Mouse (Mus musculus) forebrain, embryonic 13.5 days (tissue): ENCODE results near the gene Gpc6. TPM values are rescaled to one million over a fixed set of nuclear protein-coding genes. Genes with fewer than 3 reads are reported as not detected.
"Not testable (repeated sequence)": the region's sequence is repeated elsewhere in the genome, so short reads cannot be mapped to it uniquely, and the experiment has no call there.

Source experiments
- ATAC-seq: fragments of 200-750 bp; cut with Nextera tagmentation; 2 replicates; pipeline ENCODE4 v1.8.0; 2017
- H3K27ac ChIP-seq: fragments of 300-500 bp; sonication (generic); 2 replicates; pipeline ENCODE4 v1.5.1; 2015; ENCODE audit warnings: inconsistent platforms, mild to moderate bottlenecking, moderate library complexity
- H3K27me3 ChIP-seq: fragments of 300-500 bp; sonication (generic); 2 replicates; pipeline ENCODE4 v1.6.1; 2015; ENCODE audit warnings: mild to moderate bottlenecking, inconsistent platforms
- H3K36me3 ChIP-seq: fragments of 300-500 bp; sonication (generic); 2 replicates; pipeline ENCODE4 v1.6.1; 2015; ENCODE audit warnings: mild to moderate bottlenecking, inconsistent platforms; ENCODE audit not compliant: poor library complexity, severe bottlenecking
- H3K4me1 ChIP-seq: fragments of 300-500 bp; sonication (generic); 2 replicates; pipeline ENCODE4 v1.6.1; 2015; ENCODE audit warnings: inconsistent platforms
- H3K4me2 ChIP-seq: fragments of 300-500 bp; sonication (generic); 2 replicates; pipeline ENCODE4 v1.6.1; 2015; ENCODE audit warnings: inconsistent platforms, mild to moderate bottlenecking, moderate library complexity
- H3K4me3 ChIP-seq: fragments of 300-500 bp; sonication (generic); 2 replicates; pipeline ENCODE4 v1.5.1; 2015; ENCODE audit warnings: mild to moderate bottlenecking, inconsistent platforms
- H3K9ac ChIP-seq: fragments of 300-500 bp; sonication (generic); 2 replicates; pipeline ENCODE4 v1.6.1; 2015; ENCODE audit warnings: mild to moderate bottlenecking, inconsistent platforms
- H3K9me3 ChIP-seq: fragments of 300-500 bp; sonication (generic); replicated peaks from 2 replicates; pipeline ENCODE4 v1.6.1; 2016; ENCODE audit warnings: inconsistent platforms
- WGBS: fragments of 180-500 bp; shearing (Covaris S2); methylation state at CpG from one replicate; pipeline ENCODE4 v1.1.7; 2015; 5-methylcytosine and 5-hydroxymethylcytosine counted together
- polyA plus RNA-seq: library from polyadenylated mRNA; unstranded; fragments of >200 nt; fragmentation: Nextera tagmentation; extraction: Ambion mirVana; gene quantifications from 2 replicates; pipeline ENCODE4 v1.2.1, GENCODE M21; 2015

Gpc6 gene
- polyA plus RNA-seq, 1 experiment from 2014 or later: 20.0 TPM

GRCm38 (mm10) chr14:117397165-117397564, 472.1 kb downstream of the Gpc6 start:
- 89% methylated on average over 3 of the region's 3 CpGs for WGBS

GRCm38 (mm10) chr14:117407824-117408524, 482.9 kb downstream of the Gpc6 start:
- H3K36me3 ChIP-seq: no peaks in the 10 kb centered on the region
- ATAC-seq: no peak
- 83% methylated on average over 9 of the region's 9 CpGs for WGBS

More at GRCm38 (mm10) chr14:117397165-117397564, 472.1 kb downstream of the Gpc6 start:
- Histone ChIP-seq H3K4me3 (no peak overlapping the region), H3K27me3 (no peaks in the 10 kb centered on the region), H3K4me2 (no peak overlapping the region), H3K9ac (no peak overlapping the region), H3K9me3 (no peaks in the 10 kb centered on the region), H3K36me3 (no peaks in the 10 kb centered on the region), H3K27ac (no peak overlapping the region), H3K4me1 (no peaks in the 10 kb centered on the region)
- ATAC-seq: no peak

GRCm38 (mm10) chr14:117408525-117408835, 483.4 kb downstream of the Gpc6 start:
- Histone ChIP-seq H3K9me3 (no peaks in the 10 kb centered on the region), H3K27me3 (no peaks in the 10 kb centered on the region), H3K36me3 (no peaks in the 10 kb centered on the region), H3K9ac (no peak overlapping the region), H3K27ac (no peak overlapping the region), H3K4me3 (no peak overlapping the region), H3K4me2 (no peak overlapping the region), H3K4me1 (no peaks in the 10 kb centered on the region)
- 87% methylated on average over 3 of the region's 3 CpGs for WGBS
- ATAC-seq: no peak

More at GRCm38 (mm10) chr14:117407824-117408524, 482.9 kb downstream of the Gpc6 start:
- Histone ChIP-seq H3K4me2 (no peak overlapping the region), H3K9ac (no peak overlapping the region), H3K4me3 (no peak overlapping the region), H3K27ac (no peak overlapping the region), H3K4me1 (no peaks in the 10 kb centered on the region), H3K9me3 (no peaks in the 10 kb centered on the region), H3K27me3 (no peaks in the 10 kb centered on the region)

- Histone ChIP-seq H3K27me3 (no peaks in the 10 kb centered on the region), H3K4me1 (no peaks in the 10 kb centered on the region), H3K27ac (no peak overlapping the region), H3K9me3 (no peaks in the 10 kb centered on the region), H3K4me3 (no peak overlapping the region), H3K36me3 (no peaks in the 10 kb centered on the region), H3K9ac (no peak overlapping the region), H3K4me2 (no peak overlapping the region)
- no peak for ATAC-seq
- 94% methylated on average over 2 of the region's 2 CpGs for WGBS
These were observed 484.7 kb downstream of the Gpc6 start for GRCm38 (mm10) chr14:117409778-117410177.

DNA sequence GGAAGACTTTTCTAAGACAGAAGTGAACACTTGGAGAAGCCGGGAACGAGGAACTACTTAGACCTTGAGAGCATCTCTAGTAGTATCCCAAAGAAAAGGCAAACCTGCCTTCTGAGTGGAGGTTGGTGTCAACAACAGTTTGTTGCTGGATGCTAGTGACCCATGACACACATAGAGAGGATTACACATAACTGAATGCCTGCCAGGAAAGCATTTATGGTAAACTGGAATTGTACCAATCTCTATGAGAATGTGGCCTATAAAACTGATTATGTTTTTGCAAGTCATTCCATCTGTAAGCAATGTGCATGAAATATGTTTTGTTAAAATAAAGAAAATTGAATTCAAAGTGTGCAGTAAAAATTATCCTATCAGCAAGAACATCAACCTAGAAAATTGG, 485.4 kb downstream of the Gpc6 start:
- WGBS: 94% methylated on average over 2 of the region's 2 CpGs
- Histone ChIP-seq H3K9me3 (no peaks in the 10 kb centered on the region), H3K4me3 (no peak overlapping the region), H3K4me2 (no peak overlapping the region), H3K9ac (no peak overlapping the region), H3K27ac (no peak overlapping the region), H3K36me3 (no peaks in the 10 kb centered on the region), H3K27me3 (no peaks in the 10 kb centered on the region), H3K4me1 (no peaks in the 10 kb centered on the region)
- ATAC-seq: no peak

DNA sequence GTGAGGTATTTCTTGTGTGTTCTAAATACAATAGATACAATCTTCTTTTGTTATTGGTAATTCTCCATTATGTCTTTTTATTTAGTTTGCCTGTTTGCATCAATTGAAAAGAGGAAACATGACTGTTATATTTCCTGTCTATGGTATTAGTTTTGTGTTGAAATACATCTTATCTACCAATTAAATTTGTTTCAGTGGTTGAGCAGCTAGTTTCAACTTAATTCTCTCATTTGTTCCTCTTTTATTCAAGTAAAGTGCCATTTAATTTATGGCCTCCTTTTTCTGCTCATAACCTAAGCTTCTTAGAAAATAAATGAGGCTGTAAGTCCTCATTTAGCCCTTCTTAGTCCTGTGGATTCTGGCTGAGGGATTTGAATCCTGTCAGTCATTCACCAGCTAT, 489.9 kb downstream of the Gpc6 start:
- no peak overlapping the region for H3K4me2 ChIP-seq
- H3K36me3 ChIP-seq: no peaks in the 10 kb centered on the region
- no peak for ATAC-seq
- no peak overlapping the region for H3K27ac ChIP-seq
- H3K9ac ChIP-seq: no peak overlapping the region
- no peaks in the 10 kb centered on the region for H3K27me3 ChIP-seq
- H3K4me1 ChIP-seq: no peaks in the 10 kb centered on the region
- H3K4me3 ChIP-seq: no peak overlapping the region
- no peaks in the 10 kb centered on the region for H3K9me3 ChIP-seq

DNA sequence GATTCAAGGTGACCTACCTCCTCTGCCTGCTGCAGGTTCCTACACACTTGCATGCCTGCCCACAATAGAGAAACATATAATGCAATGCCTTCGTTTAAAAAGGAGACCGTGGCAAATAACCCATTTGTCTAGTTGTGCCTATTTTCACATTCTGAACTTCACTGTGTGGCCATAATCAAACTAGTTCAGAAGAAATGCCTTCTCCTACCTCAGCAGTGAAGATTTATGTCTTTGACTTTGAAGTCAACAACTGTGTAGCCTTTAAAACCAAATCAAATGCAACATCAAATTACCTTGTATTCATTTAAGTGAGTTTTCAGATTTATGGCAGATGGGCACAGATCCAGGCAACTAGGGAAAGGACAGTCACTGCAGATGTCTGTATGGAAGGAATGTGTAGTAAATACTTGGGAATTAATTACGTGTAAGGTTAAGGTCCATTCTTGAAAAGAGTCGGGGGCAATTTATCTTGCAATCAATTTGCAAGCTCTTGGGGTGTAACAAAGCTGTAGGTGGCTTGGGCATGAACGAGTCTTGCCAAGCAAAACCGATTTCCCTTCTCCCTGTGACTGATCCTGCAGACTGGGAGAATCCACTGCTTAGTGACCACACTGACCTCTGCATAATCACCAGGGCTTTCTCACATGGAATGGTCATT, 494.6 kb downstream of the Gpc6 start:
- H3K36me3 ChIP-seq: no peaks in the 10 kb centered on the region
- no peaks in the 10 kb centered on the region for H3K27me3 ChIP-seq
- no peak overlapping the region for H3K4me2 ChIP-seq
- H3K9ac ChIP-seq: no peak overlapping the region
- H3K4me3 ChIP-seq: no peak overlapping the region
- 71% methylated on average over 6 of the region's 6 CpGs for WGBS
- no peaks in the 10 kb centered on the region for H3K4me1 ChIP-seq
- no peak for ATAC-seq
- H3K27ac ChIP-seq: no peak overlapping the region
- H3K9me3 ChIP-seq: no peaks in the 10 kb centered on the region

DNA sequence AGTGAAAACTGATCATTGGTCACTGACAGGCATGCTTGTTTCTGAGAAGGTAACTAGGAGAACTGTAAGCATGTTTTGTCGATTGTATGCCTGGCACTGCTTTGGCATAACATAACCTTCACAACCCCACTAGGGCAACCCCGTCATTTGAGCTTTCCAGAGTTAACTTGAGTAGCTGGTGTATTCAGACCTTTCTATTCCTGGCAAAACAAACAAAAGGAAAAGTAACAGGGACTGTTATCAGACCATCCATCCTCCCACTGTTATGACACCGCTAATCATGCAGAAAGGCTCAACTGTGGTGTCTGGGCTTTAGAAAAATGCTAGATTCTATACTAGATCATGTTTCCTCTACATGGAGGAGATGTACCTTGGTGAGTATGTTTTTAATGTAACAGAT, 496.1 kb downstream of the Gpc6 start:
- peaks cover 6% of the 10 kb centered on the region; the same call in 1 of the 2 replicates for H3K4me1 ChIP-seq
- no peaks in the 10 kb centered on the region for H3K27me3 ChIP-seq
- 83% methylated on average over 3 of the region's 3 CpGs for WGBS
- no peak overlapping the region for H3K4me3 ChIP-seq
- H3K36me3 ChIP-seq: no peaks in the 10 kb centered on the region
- no peak overlapping the region for H3K4me2 ChIP-seq
- H3K27ac ChIP-seq: no peak overlapping the region
- H3K9me3 ChIP-seq: no peaks in the 10 kb centered on the region
- ATAC-seq: no peak
- H3K9ac ChIP-seq: no peak overlapping the region

GRCm38 (mm10) chr14:117426116-117426515, 501.0 kb downstream of the Gpc6 start:
- Histone ChIP-seq H3K4me3 (no peak overlapping the region), H3K4me2 (no peak overlapping the region), H3K27ac (no peak overlapping the region), H3K36me3 (no peaks in the 10 kb centered on the region), H3K9ac (no peak overlapping the region), H3K4me1 (peaks cover 8% of the 10 kb centered on the region; the same call in 1 of the 2 replicates), H3K9me3 (no peaks in the 10 kb centered on the region), H3K27me3 (no peaks in the 10 kb centered on the region)
- WGBS: 20% methylated on average over 7 of the region's 7 CpGs
- no peak for ATAC-seq

DNA sequence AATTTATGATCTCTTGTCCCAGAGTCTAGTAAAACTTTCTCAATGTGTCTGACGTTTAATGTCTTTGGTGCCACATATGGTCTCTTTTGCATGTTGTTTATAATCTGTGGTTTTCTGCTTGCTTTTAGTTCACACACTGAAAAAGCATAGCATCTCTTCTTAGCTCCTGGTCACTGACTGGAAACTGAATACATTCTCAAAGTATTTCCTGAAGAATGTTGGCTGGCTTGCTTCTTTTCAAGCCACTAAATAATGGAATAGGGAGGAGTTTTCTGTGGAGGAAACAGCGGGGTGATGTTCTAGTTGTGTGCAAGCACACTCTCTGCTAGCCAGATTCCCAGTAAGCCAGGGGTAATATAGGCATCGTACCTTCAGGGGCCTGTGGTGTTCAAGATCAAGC, 502.7 kb downstream of the Gpc6 start:
- peaks cover 8% of the 10 kb centered on the region; the same call in 1 of the 2 replicates for H3K4me1 ChIP-seq
- no peak overlapping the region for H3K9ac ChIP-seq
- 41% methylated on average over 3 of the region's 3 CpGs for WGBS
- no peak overlapping the region for H3K27ac ChIP-seq
- no peaks in the 10 kb centered on the region for H3K27me3 ChIP-seq
- H3K4me3 ChIP-seq: no peak overlapping the region
- no peak overlapping the region for H3K4me2 ChIP-seq
- no peaks in the 10 kb centered on the region for H3K36me3 ChIP-seq
- no peaks in the 10 kb centered on the region for H3K9me3 ChIP-seq
- no peak for ATAC-seq

DNA sequence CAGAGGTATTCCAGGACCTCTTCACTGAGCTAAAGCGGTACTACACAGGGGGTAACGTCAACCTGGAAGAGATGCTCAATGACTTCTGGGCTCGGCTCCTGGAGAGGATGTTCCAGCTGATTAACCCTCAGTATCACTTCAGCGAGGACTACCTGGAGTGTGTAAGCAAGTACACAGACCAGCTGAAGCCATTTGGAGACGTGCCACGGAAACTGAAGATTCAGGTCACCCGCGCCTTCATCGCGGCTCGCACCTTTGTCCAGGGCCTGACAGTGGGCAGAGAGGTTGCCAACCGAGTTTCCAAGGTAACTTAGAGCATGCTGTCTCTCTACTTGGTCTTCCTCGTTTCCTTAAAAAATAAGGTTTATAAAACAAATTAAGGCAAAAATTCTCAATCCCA, 510.6 kb downstream of the Gpc6 start:
- Histone ChIP-seq H3K27ac (no peak overlapping the region), H3K36me3 (no peaks in the 10 kb centered on the region), H3K9me3 (no peaks in the 10 kb centered on the region), H3K9ac (no peak overlapping the region), H3K4me2 (no peak overlapping the region), H3K4me1 (no peaks in the 10 kb centered on the region), H3K27me3 (no peaks in the 10 kb centered on the region), H3K4me3 (no peak overlapping the region)
- WGBS: 93% methylated on average over 13 of the region's 13 CpGs
- ATAC-seq: no peak

DNA sequence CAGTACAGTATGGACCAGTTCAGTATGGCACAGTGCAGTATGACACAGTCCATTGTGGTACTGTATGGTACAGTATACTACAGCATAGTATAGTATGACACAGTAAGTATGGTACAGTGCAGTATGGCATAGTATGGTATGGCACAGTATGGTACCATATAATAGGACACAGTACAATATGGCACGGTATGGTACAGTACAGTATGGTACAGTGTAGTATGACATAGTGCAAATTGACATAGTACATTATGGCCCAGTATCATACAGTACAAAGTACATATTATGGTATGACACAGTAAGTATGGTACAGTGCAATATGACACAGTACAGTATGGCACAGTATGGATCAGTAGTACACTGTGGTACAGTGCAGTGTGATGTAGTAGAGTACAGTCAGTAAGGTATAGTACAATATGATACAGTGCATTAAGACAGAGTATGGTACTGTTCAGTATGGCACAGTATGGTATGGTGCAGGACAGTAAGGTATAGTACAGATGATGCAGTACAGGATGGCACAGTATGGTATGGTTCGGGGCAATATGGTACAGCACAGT, 521.6 kb downstream of the Gpc6 start:
- H3K9me3 ChIP-seq, H3K4me2 ChIP-seq, H3K9ac ChIP-seq, H3K36me3 ChIP-seq, H3K4me1 ChIP-seq, H3K27ac ChIP-seq, H3K4me3 ChIP-seq, H3K27me3 ChIP-seq: not testable (repeated sequence)
- WGBS: 99% methylated on average over 2 of the region's 2 CpGs
- peak; percentile 55 for ATAC-seq
